ENCODE assay signal across 8 mouse cellular contexts in the genomic region with DNA sequence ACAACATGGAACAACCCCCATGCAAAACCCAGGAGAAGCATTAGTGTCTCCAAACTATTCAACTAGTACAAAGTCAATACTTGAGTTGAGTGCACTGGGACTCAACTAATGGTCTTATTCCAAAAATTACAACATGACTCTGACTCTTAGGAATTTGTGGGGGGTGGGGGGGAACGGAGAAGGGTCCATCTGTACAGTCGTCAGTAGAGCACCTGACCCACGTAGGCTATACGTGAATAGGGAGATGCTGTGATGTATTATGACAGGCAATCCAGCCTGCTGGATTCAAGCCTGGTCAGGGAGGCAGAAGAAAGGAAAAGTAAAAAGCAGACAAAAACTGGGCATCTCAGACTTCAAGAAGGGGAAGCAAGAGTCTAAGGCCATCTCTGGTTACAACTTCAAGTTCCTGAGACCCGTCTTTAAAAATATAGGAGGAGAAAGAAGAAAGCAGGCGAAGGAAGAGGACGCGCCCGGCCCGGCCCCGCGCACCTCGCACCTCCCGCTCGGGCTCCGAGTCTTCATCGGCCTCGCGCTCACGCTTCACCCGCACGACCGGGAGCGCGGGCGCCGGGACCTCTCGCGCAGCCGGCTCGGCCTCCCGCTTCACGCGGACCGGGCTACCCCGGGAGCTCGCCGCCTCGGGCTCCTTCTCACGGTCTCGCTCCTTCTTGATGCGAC. TPM values are rescaled to one million over a fixed set of nuclear protein-coding genes. Genes with fewer than 3 reads are reported as not detected.
A peak's percentile ranks its signal among the peaks of the same experiment; 100 is the strongest.
DNase-seq lines count a peak whose midpoint lies in the region; ATAC-seq and TF ChIP-seq lines count a peak whose summit lies in the region.
"Had no signal": no experiment of that assay in that cellular context is flagged by ENCODE, and none has a peak within 500 bp of the region (broad histone marks: within the 10 kb centered on the region; RNA-seq: fewer than 3 reads in every experiment).

No protein-coding gene starts in this region.

- H3K9ac ChIP-seq in limb, embryonic 15.5 days: peak overlapping the region; percentile 83

- TF ChIP-seq POLR2A in spleen, adult 2 months (IDR thresholded peaks at IDR 0.05; ENCODE audit: low read depth, low read length): no peak

- H3K4me3 ChIP-seq in spleen, adult 2 months (ENCODE audit: extremely low read depth, insufficient read depth, insufficient read length): peak overlapping the region; percentile 97
- H3K4me3 ChIP-seq in limb, embryonic 15.5 days: peak overlapping the region; percentile 95

- H3K4me2 ChIP-seq in limb, embryonic 15.5 days: peak overlapping the region; percentile 84

- no peaks in the 10 kb centered on the region for H3K9me3 ChIP-seq in limb, embryonic 15.5 days

- under 1% methylated on average over 42 of the region's 42 CpGs for WGBS in spleen, adult 2 months
- under 1% methylated on average over 42 of the region's 42 CpGs for WGBS in limb, embryonic 15.5 days

- no peaks in the 10 kb centered on the region for H3K27me3 ChIP-seq in spleen, adult 2 months (ENCODE audit: control insufficient read depth, insufficient read depth, low read length)
- H3K27me3 ChIP-seq in limb, embryonic 15.5 days: no peaks in the 10 kb centered on the region

- TF ChIP-seq CTCF in spleen, adult 2 months (IDR thresholded peaks at IDR 0.05; ENCODE audit: extremely low read depth, insufficient read depth, insufficient read length, insufficient replicate concordance): no peak

- no peak for DNase-seq in spleen, adult 2 months (ENCODE audit: low read depth in 1 of 2, low spot score in 2 of 2)
- no peak for DNase-seq in spleen, postnatal 14 days (ENCODE audit: low spot score in 2 of 2)
- no peak for DNase-seq in ovary, adult 18-20 months (ENCODE audit: low spot score)
- no peak for DNase-seq in cerebellum, adult 8-10 months
- DNase-seq in frontal cortex, postnatal 14 days (ENCODE audit: low spot score in 2 of 2): no peak

- peak; percentile 32 for ATAC-seq in erythroid progenitor cell, adult 5-6 weeks (replicated peaks; ENCODE audit: low FRiP score, poor library complexity, severe bottlenecking)
- no peak for ATAC-seq in limb, embryonic 15.5 days (ENCODE audit: insufficient number of reproducible peaks, low FRiP score, low TSS enrichment, low read depth)

- peak overlapping the region; percentile 56; the same call in 1 of the 2 replicates for H3K27ac ChIP-seq in spleen, adult 2 months (ENCODE audit: insufficient read depth, low read length)
- H3K27ac ChIP-seq in limb, embryonic 15.5 days: peak overlapping the region; percentile 79

- H3K36me3 ChIP-seq in spleen, adult 2 months (ENCODE audit: control insufficient read depth, insufficient read depth, low read length): peaks cover 11% of the 10 kb centered on the region
- H3K36me3 ChIP-seq in limb, embryonic 15.5 days: peaks cover 9% of the 10 kb centered on the region

- peaks cover 13% of the 10 kb centered on the region; the same call in 1 of the 2 replicates for H3K4me1 ChIP-seq in spleen, adult 2 months (ENCODE audit: control insufficient read depth, insufficient read depth, insufficient read length)
- peaks cover 29% of the 10 kb centered on the region for H3K4me1 ChIP-seq in limb, embryonic 15.5 days

RNA-seq across cellular contexts. Expression of a gene that starts 0.4 kb away (rescaled TPM):
- polyA plus RNA-seq in spleen, adult 2 months (2012; rRNA removed): 14.8 and 15.3 TPM in 2 replicates
- total RNA-seq in erythroid progenitor cell, adult 5-6 weeks (2015; ENCODE audit: low replicate concordance): 62.9 and 90.1 TPM in 2 replicates
- 63.4 and 92.7 TPM in 2 replicates for total RNA-seq in erythroid progenitor cell, adult 5-6 weeks (2017; ENCODE audit: low replicate concordance)
- polyA plus RNA-seq in limb, embryonic 15.5 days (2015; fragmentation: Nextera tagmentation; extraction: Ambion mirVana): 34.0 and 38.2 TPM in 2 replicates

RNA-seq across cellular contexts. Expression of a gene that starts 2.6 kb away (rescaled TPM):
- 19.9 and 23.1 TPM in 2 replicates for polyA plus RNA-seq in spleen, adult 2 months (2012; rRNA removed)
- 23.4 and 33.1 TPM in 2 replicates for total RNA-seq in erythroid progenitor cell, adult 5-6 weeks (2015; ENCODE audit: low replicate concordance)
- total RNA-seq in erythroid progenitor cell, adult 5-6 weeks (2017; ENCODE audit: low replicate concordance): 21.6 and 29.3 TPM in 2 replicates
- polyA plus RNA-seq in limb, embryonic 15.5 days (2015; fragmentation: Nextera tagmentation; extraction: Ambion mirVana): 28.7 and 30.3 TPM in 2 replicates

RNA-seq across cellular contexts. Expression of a gene that starts 10.7 kb away (rescaled TPM):
- 21.7 and 24.6 TPM in 2 replicates for polyA plus RNA-seq in spleen, adult 2 months (2012; rRNA removed)
- total RNA-seq in erythroid progenitor cell, adult 5-6 weeks (2015; ENCODE audit: low replicate concordance): 3.2 and 11.7 TPM in 2 replicates
- total RNA-seq in erythroid progenitor cell, adult 5-6 weeks (2017; ENCODE audit: low replicate concordance): 0.61 TPM in 1 of 2 replicates, not detected in the other
- polyA plus RNA-seq in limb, embryonic 15.5 days (2015; fragmentation: Nextera tagmentation; extraction: Ambion mirVana): 12.6 and 13.8 TPM in 2 replicates
- total RNA-seq: common myeloid progenitor, adult 5-6 weeks had no signal

RNA-seq across cellular contexts. Expression of a gene that starts 22.2 kb away (rescaled TPM):
- polyA plus RNA-seq in spleen, adult 2 months (2012; rRNA removed): 62.4 and 65.8 TPM in 2 replicates
- total RNA-seq in erythroid progenitor cell, adult 5-6 weeks (2015; ENCODE audit: low replicate concordance): 68.5 and 96.0 TPM in 2 replicates
- total RNA-seq in erythroid progenitor cell, adult 5-6 weeks (2017; ENCODE audit: low replicate concordance): 56.4 and 69.8 TPM in 2 replicates
- polyA plus RNA-seq in limb, embryonic 15.5 days (2015; fragmentation: Nextera tagmentation; extraction: Ambion mirVana): 97.2 and 99.0 TPM in 2 replicates

RNA-seq across cellular contexts. Expression of a gene that starts 35.7 kb away (rescaled TPM):
- polyA plus RNA-seq in spleen, adult 2 months (2012; rRNA removed): 51.3 and 55.6 TPM in 2 replicates
- 85.1 and 98.0 TPM in 2 replicates for total RNA-seq in erythroid progenitor cell, adult 5-6 weeks (2015; ENCODE audit: low replicate concordance)
- 23.8 and 24.3 TPM in 2 replicates for total RNA-seq in erythroid progenitor cell, adult 5-6 weeks (2017; ENCODE audit: low replicate concordance)
- 20.5 and 22.2 TPM in 2 replicates for polyA plus RNA-seq in limb, embryonic 15.5 days (2015; fragmentation: Nextera tagmentation; extraction: Ambion mirVana)
